Mouse (Mus musculus) cerebellum, postnatal 14 days (tissue): ENCODE measurements around the gene Ccnl2.

Source experiments
- DNase-seq, 2 experiments: peaks; one replicate each; pipeline ENCODE4 v3.0.0; 2021; ENCODE audit warnings: mixed read lengths in 2 of 2

Ccnl2 gene

DNA sequence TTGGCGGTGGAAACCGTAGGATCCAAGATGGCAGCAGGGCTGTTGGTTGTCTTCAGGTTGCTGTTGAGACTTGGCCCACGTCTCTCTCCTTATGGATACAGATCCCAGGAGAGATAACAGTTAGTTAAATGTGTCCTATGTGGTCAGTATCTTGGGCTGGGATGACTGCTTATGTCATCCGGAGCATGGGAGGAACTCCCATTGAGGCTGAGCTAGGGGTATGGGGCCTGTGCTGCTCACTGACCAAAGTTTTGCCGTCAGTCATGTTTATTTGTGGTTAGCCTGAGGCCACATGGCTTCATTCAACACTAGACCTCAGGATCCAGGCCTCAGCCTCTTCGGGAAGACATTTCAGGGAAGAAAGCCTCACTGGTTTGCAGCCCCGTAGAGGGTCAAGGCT, 59.1 kb downstream of the Ccnl2 start:
- DNase-seq: no peak
